In the genomic region with DNA sequence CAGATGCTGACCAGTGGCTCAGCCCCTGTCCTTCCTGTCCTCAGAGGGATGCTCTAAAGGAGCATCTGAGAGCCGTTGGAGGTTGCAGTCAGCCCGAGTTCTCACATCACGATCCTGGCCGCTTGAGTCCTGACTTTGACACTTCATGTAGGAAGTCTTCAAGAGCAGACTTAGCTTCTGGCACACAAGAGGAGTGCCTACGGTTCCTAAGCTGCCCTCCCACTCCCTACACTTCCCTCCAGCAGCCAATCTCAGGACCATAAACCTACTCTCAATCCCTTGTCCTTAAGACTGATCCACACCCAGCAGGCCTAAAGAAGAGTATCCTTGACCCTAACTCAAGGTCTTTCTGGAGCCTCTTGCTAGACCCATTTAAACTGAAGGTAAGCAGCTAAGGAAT, we compare ENCODE assay signal across 12 mouse cellular contexts. TPM values are rescaled to one million over a fixed set of nuclear protein-coding genes. Genes with fewer than 3 reads are reported as not detected.
A peak's percentile ranks its signal among the peaks of the same experiment; 100 is the strongest.
DNase-seq lines count a peak whose midpoint lies in the region; ATAC-seq and TF ChIP-seq lines count a peak whose summit lies in the region.
"Had no signal": no experiment of that assay in that cellular context is flagged by ENCODE, and none has a peak within 500 bp of the region (broad histone marks: within the 10 kb centered on the region; RNA-seq: fewer than 3 reads in every experiment).

No protein-coding gene starts in this region.

- no peak for TF ChIP-seq POLR2A in cerebellum, adult 2 months (IDR thresholded peaks at IDR 0.05; ENCODE audit: borderline replicate concordance, insufficient read depth, low read length)

- no peak for ATAC-seq in midbrain, embryonic 15.5 days (replicated peaks)
- ATAC-seq: forebrain, embryonic 13.5 days had no signal

- peak; percentile 19 to 58 for DNase-seq in cerebellum, adult 2 months
- DNase-seq in cerebellum, adult 11 months: no peak
- peak; percentile 34 to 45 for DNase-seq in layer of hippocampus, adult 2 months (ENCODE audit: low spot score in 2 of 2)
- DNase-seq in layer of hippocampus, adult 9-10 months (ENCODE audit: low spot score): no peak
- peak; percentile 63 for DNase-seq in R1 (ENCODE audit: low read depth, low spot score)
- DNase-seq in kidney, adult 8-10 months: peak; percentile 72 to 83
- no peak for DNase-seq in midbrain, embryonic 10.5 days (ENCODE audit: low spot score)

- H3K4me1 ChIP-seq in cerebellum, adult 2 months (ENCODE audit: control insufficient read depth, insufficient read depth, low read length): no peaks in the 10 kb centered on the region
- H3K4me1 ChIP-seq in midbrain, embryonic 10.5 days: 0 out of 2 replicates have a peak, but pooled peaks cover 3% of the 10 kb centered on the region
- no peaks in the 10 kb centered on the region for H3K4me1 ChIP-seq in midbrain, embryonic 15.5 days
- H3K4me1 ChIP-seq: hindbrain, embryonic 15.5 days had no signal

- H3K27ac ChIP-seq in cerebellum, adult 2 months (ENCODE audit: insufficient read depth, low read length): no peak overlapping the region
- peak overlapping the region; percentile 68 for H3K27ac ChIP-seq in layer of hippocampus, adult 2 months
- H3K27ac ChIP-seq in midbrain, embryonic 10.5 days (replicated peaks): no peak overlapping the region
- H3K27ac ChIP-seq in midbrain, embryonic 15.5 days: no peak overlapping the region
- H3K27ac ChIP-seq: forebrain, embryonic 13.5 days; hindbrain, embryonic 15.5 days; limb, embryonic 10.5 days; neural tube, embryonic 15.5 days had no signal

- no peaks in the 10 kb centered on the region for H3K27me3 ChIP-seq in cerebellum, adult 2 months (ENCODE audit: control insufficient read depth, insufficient read depth, low read length)
- H3K27me3 ChIP-seq in midbrain, embryonic 10.5 days (ENCODE audit: low read depth, poor library complexity, severe bottlenecking): no peaks in the 10 kb centered on the region
- H3K27me3 ChIP-seq in midbrain, embryonic 15.5 days (replicated peaks): no peaks in the 10 kb centered on the region
- H3K27me3 ChIP-seq: forebrain, embryonic 13.5 days; hindbrain, embryonic 15.5 days; neural tube, embryonic 15.5 days had no signal

- no peak overlapping the region for H3K4me3 ChIP-seq in cerebellum, adult 2 months (replicated peaks; ENCODE audit: insufficient read depth, low read depth, low read length)
- H3K4me3 ChIP-seq in layer of hippocampus, adult 2 months: peak overlapping the region; percentile 44
- H3K4me3 ChIP-seq in midbrain, embryonic 10.5 days: no peak overlapping the region
- H3K4me3 ChIP-seq in midbrain, embryonic 15.5 days: no peak overlapping the region
- H3K4me3 ChIP-seq: forebrain, embryonic 13.5 days; hindbrain, embryonic 15.5 days; limb, embryonic 10.5 days; neural tube, embryonic 15.5 days had no signal

- no peak for TF ChIP-seq CTCF in cerebellum, adult 2 months (IDR thresholded peaks at IDR 0.05; ENCODE audit: borderline replicate concordance, insufficient read depth, low read depth, low read length)
- no peak for TF ChIP-seq CTCF in layer of hippocampus, adult 2 months (conservative IDR thresholded peaks at IDR 0.05)

- 85% methylated on average over 5 of the region's 5 CpGs for WGBS in cerebellum, adult 2 months
- 93% methylated on average over 5 of the region's 5 CpGs for WGBS in midbrain, embryonic 10.5 days
- 90% methylated on average over 5 of the region's 5 CpGs for WGBS in midbrain, embryonic 15.5 days

- H3K9ac ChIP-seq in midbrain, embryonic 15.5 days: no peak overlapping the region
- H3K9ac ChIP-seq: forebrain, embryonic 13.5 days; hindbrain, embryonic 15.5 days; neural tube, embryonic 15.5 days had no signal

- peaks cover 5% of the 10 kb centered on the region; the same call in 1 of the 2 replicates for H3K36me3 ChIP-seq in midbrain, embryonic 10.5 days
- H3K36me3 ChIP-seq in midbrain, embryonic 15.5 days (replicated peaks): no peaks in the 10 kb centered on the region
- H3K36me3 ChIP-seq: hindbrain, embryonic 15.5 days had no signal

- no peaks in the 10 kb centered on the region for H3K9me3 ChIP-seq in midbrain, embryonic 10.5 days (replicated peaks)
- no peaks in the 10 kb centered on the region for H3K9me3 ChIP-seq in midbrain, embryonic 15.5 days
- H3K9me3 ChIP-seq: forebrain, embryonic 13.5 days; hindbrain, embryonic 15.5 days; limb, embryonic 10.5 days; neural tube, embryonic 15.5 days had no signal

- no peak overlapping the region for H3K4me2 ChIP-seq in midbrain, embryonic 15.5 days
- H3K4me2 ChIP-seq: forebrain, embryonic 13.5 days; hindbrain, embryonic 15.5 days; neural tube, embryonic 15.5 days had no signal

RNA-seq across cellular contexts. Expression of gene Srl, which starts 45.8 kb away (rescaled TPM):
- 8.8 and 10.0 TPM in 2 replicates for polyA plus RNA-seq in cerebellum, adult 2 months (2012; rRNA removed)
- total RNA-seq in layer of hippocampus, adult 2 months (2021): 10 to 100 TPM; 13.2 to 14.9 TPM
- polyA plus RNA-seq in midbrain, embryonic 10.5 days (2016; fragmentation: Nextera tagmentation; extraction: Ambion mirVana): 21.0 and 22.1 TPM in 2 replicates
- 25.4 and 29.3 TPM in 2 replicates for polyA plus RNA-seq in midbrain, embryonic 15.5 days (2015; fragmentation: Nextera tagmentation; extraction: Ambion mirVana)

Comparison
In these comparisons a context has a peak if more than half of its experiments do, and no peak if none do; other contexts are left out.
1. DNase-seq: peak in cerebellum, adult 2 months (2 of 2), layer of hippocampus, adult 2 months (2 of 2), R1 (single experiment) and kidney, adult 8-10 months (2 of 2); none in cerebellum, adult 11 months (single experiment), layer of hippocampus, adult 9-10 months (single experiment) and midbrain, embryonic 10.5 days (single experiment).